Mouse (Mus musculus): ENCODE results near the gene Sox5.

Sox5 gene

GRCm38 (mm10) chr6:144329311-144329930, 452.4 kb downstream of the Sox5 start:
- DNase-seq (ENCODE audit: low spot score) = no peak

- DNase-seq (ENCODE audit: low spot score) = no peak
Measured at GRCm38 (mm10) chr6:144328779-144329178, 453.0 kb downstream of the Sox5 start.

- DNase-seq (ENCODE audit: low spot score) = no peak
Measured at GRCm38 (mm10) chr6:144326817-144327216, 455.0 kb downstream of the Sox5 start.

- no peak for DNase-seq (ENCODE audit: low spot score)
Measured at GRCm38 (mm10) chr6:144323372-144323771, 458.4 kb downstream of the Sox5 start.

- no peak for DNase-seq (ENCODE audit: low spot score)
Measured at GRCm38 (mm10) chr6:144322297-144323047, 459.3 kb downstream of the Sox5 start.

- no peak for DNase-seq (ENCODE audit: low spot score)
Measured at GRCm38 (mm10) chr6:144320327-144320726, 461.4 kb downstream of the Sox5 start.

- no peak for DNase-seq (ENCODE audit: low spot score)
Measured at GRCm38 (mm10) chr6:144319717-144320116, 462.1 kb downstream of the Sox5 start.

GRCm38 (mm10) chr6:144312781-144313754, 468.7 kb downstream of the Sox5 start:
- no peak for DNase-seq (ENCODE audit: low spot score)

GRCm38 (mm10) chr6:144312282-144312780, 469.4 kb downstream of the Sox5 start:
- no peak for DNase-seq (ENCODE audit: low spot score)

- no peak for DNase-seq (ENCODE audit: low spot score)
Measured at GRCm38 (mm10) chr6:144311754-144312153, 470.0 kb downstream of the Sox5 start.

GRCm38 (mm10) chr6:144309171-144309570, 472.6 kb downstream of the Sox5 start:
- no peak for DNase-seq (ENCODE audit: low spot score)

- DNase-seq (ENCODE audit: low spot score) = no peak
Measured at GRCm38 (mm10) chr6:144307551-144308149, 474.1 kb downstream of the Sox5 start.

GRCm38 (mm10) chr6:144302823-144303222, 479.0 kb downstream of the Sox5 start:
- no peak for DNase-seq (ENCODE audit: low spot score)

GRCm38 (mm10) chr6:144301082-144301481, 480.7 kb downstream of the Sox5 start:
- no peak for DNase-seq (ENCODE audit: low spot score)

GRCm38 (mm10) chr6:144299503-144299858, 482.3 kb downstream of the Sox5 start:
- DNase-seq (ENCODE audit: low spot score) = no peak

GRCm38 (mm10) chr6:144298641-144299502, 482.9 kb downstream of the Sox5 start:
- DNase-seq (ENCODE audit: low spot score) = no peak

GRCm38 (mm10) chr6:144297846-144298245, 483.9 kb downstream of the Sox5 start:
- DNase-seq (ENCODE audit: low spot score) = no peak

GRCm38 (mm10) chr6:144297131-144297530, 484.6 kb downstream of the Sox5 start:
- DNase-seq (ENCODE audit: low spot score) = no peak

- DNase-seq (ENCODE audit: low spot score) = no peak
Measured at GRCm38 (mm10) chr6:144291526-144291925, 490.3 kb downstream of the Sox5 start.

GRCm38 (mm10) chr6:144286122-144286521, 495.7 kb downstream of the Sox5 start:
- no peak for DNase-seq (ENCODE audit: low spot score)

GRCm38 (mm10) chr6:144283191-144283590, 498.6 kb downstream of the Sox5 start:
- DNase-seq (ENCODE audit: low spot score) = no peak

Data from T-cell, adult 2 months (primary cell).